Mouse (Mus musculus) heart, postnatal 0 days (tissue): ENCODE measurements around the gene Cdkn1a.

Experiments
- CTCF ChIP-seq: IDR thresholded peaks from 2 replicates; pipeline ENCODE4 v1.5.1; 2016; ENCODE audit warnings: antibody characterized with exemption, control low read depth, low read depth
- EP300 ChIP-seq: IDR thresholded peaks from 2 replicates; pipeline ENCODE4 v1.6.1; 2016; ENCODE audit warnings: antibody characterized with exemption, low read depth

DNA sequence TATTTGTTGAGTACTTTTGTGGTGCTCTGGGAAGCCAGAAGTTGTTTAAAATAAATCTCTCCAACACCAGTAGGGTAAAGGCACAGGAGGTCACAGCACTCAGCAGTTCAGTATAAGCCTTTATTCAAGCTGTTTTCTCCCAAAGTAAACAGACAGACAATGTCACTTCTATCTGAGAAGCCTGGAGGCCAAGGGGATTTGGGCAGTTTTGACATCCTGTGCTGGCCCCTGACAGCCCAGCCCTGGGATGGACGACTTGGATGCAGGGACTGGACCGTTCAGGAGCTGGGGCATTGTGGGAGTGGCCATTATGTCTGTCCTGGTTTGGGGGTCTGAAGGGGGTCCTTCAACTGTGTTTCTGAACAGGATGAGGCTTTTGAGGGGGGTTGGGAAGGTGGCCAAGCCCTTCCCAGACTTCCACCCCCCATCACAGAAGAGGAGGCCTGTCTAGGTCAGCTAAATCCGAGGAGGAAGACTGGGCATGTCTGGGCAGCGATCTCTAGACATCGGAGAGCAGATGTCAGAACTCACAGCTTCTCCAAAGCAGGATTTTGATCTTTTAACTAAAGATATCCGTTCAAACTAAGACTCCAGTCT is 670 bp downstream of the Cdkn1a start:
- TF ChIP-seq CTCF (no peak), EP300 (no peak)
